Mouse (Mus musculus) urinary bladder, postnatal 4 days (tissue): ENCODE data around the gene Ptx4.
"Not testable (repeated sequence)": the region's sequence is repeated elsewhere in the genome, so short reads cannot be mapped to it uniquely, and the experiment has no call there.

ENCODE experiments used
- DNase-seq, 2 experiments: peaks; one replicate each; pipeline ENCODE4 v3.0.0; 2021 to 2022; ENCODE audit warnings: low spot score in 2 of 2

Ptx4 gene

GRCm38 (mm10) chr17:25115664-25116432, 4.7 kb upstream of the Ptx4 start, which contains the start of gene Telo2:
Gene Telo2 (minus strand): TSS chr17:25115967.
- peak; percentile 89 to 94 for DNase-seq

- DNase-seq, result no peak
These were observed 3.3 kb upstream of the Ptx4 start for GRCm38 (mm10) chr17:25117263-25117662.

GRCm38 (mm10) chr17:25123979-25124378, 3.4 kb downstream of the Ptx4 start:
- DNase-seq, result no peak

DNA sequence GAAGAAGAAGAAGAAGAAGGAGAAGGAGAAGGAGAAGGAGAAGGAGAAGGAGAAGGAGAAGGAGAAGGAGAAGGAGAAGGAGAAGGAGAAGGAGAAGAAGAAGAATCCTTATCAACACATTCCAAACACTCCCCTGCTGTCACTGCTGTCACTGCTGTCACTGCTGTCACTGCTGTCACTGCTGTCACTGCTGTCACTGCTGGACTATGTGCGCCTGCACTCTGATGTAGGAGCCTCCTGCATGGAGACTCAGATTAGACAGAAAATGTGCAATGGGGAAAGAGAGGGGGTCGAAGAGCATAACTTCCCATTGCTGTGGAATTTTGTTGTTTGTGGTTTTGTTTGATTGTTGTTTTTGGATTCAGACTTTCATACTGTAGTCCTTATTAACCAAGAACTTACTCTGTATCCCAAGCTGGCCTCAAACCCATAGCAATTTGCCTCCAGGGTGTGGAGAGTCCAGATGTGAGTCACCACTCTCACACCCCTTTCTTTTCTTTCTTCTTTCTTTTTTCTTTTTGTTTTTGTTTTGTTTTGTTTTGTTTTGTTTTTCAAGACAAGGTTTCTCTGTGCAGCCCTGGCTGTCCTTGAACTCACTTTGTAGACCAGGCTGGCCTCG, 5.0 kb downstream of the Ptx4 start:
- not testable (repeated sequence) for DNase-seq

GRCm38 (mm10) chr17:25127079-25127478, 6.5 kb downstream of the Ptx4 start:
- no peak for DNase-seq

GRCm38 (mm10) chr17:25127681-25128080, 7.1 kb downstream of the Ptx4 start:
- DNase-seq, result no peak

DNA sequence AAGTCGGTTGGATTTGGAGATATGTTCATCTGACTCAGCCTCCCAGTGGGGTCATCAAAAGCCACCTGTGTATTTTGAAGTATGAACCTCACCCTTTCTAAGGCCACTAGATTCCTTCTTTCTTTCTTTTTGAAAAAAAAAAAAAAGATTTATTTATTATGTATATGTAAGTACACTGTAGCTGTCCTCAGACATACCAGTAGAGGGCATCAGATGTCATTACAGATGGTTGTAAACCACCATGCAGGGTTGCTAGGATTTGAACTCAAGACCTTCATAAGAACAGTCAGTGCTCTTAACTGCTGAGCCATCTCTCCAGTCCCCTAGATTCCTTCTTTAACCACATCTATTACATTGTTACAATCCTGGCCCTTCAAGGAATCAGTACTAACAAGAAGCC, 9.5 kb downstream of the Ptx4 start:
- no peak for DNase-seq

- peak; percentile 87 to 95 for DNase-seq
These were observed 12.7 kb downstream of the Ptx4 start, which contains the start of gene Clcn7 for GRCm38 (mm10) chr17:25133275-25133698. Gene Clcn7 (plus strand): TSS chr17:25133391.

GRCm38 (mm10) chr17:25135622-25136021, 15.1 kb downstream of the Ptx4 start:
- no peak for DNase-seq

DNA sequence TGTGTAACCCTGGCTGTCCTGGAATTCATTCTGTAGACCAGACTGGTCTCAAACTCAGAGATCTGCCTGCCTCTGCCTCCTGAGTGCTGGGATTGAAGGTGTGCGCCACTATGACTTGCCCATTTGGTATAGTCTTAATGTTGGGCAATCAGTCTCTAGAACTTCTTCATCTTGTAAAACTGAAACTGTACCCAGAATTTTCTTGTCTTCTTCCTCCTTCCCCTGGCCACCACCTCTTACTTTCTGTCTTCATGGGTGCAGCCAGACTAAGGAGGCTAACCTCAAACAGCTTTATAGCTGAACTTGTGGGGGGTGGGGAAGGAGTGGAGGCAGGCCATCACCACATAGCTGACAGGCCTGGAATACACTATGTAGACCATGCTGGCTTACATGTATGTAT, 18.2 kb downstream of the Ptx4 start:
- DNase-seq, result no peak

DNA sequence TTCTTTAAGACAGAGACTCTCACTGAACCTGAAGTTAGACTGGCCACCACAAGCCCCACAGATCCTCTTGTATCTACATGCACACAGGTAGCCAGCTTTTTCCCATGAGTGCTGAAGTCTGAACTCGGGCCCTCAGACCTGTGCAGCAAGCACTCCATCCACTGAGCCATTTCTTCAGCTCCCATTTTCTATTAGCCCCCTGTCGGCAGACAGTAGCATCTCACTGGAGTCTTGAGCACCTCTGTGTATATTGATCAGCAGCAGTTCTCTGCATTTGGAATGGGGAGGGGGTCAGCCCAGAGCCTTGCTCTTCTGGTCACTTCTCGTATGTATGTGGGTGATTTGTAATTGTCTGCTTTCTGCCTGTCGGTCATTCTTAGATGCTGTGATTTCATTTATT, 19.4 kb downstream of the Ptx4 start:
- no peak for DNase-seq

DNA sequence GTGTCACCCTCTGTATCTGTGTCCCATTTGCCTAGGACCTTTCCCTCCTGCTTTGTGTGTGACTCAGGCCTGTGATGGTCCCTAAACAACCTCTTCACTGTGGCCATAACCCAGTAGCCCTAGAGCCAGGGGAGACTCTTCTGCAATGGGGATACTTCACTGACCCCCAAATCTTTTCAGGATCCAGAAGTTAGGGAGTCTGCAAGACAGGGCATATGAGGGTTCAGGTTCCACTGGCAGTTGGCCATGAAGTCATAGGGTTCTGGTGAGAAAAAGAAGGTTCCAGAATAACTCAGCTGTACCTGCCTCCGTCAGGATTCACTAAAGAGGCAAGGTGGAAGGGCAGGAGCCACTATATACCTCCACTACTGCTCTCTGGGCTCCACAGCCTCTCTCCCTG, 41.6 kb downstream of the Ptx4 start, which contains the start of gene Ccdc154:
Ccdc154 (plus strand) TSS at position 301 of the 400 bp plus-strand sequence.
- DNase-seq, result no peak

DNA sequence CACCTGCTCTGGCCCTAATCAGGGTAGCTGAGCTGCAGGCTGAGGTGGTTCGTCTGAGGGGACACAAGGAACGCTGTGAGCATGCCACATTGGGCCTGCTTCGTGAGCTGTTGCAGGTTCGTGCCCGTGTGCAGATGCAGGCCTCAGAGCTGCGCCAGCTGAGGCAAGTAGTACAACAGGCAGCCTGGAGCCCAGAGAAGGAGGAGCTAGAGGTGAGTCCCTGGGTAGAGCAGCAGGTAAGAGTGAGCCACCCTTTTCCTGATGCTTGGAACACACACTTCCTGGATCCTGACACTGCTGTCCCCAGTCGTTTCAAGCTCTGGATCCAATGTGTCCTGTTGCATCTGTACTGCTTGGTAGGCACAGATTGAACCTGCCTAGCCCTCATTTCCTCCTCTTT, 42.8 kb downstream of the Ptx4 start:
- no peak for DNase-seq

- DNase-seq, result no peak
These were observed 44.2 kb downstream of the Ptx4 start for GRCm38 (mm10) chr17:25164770-25165169.

- no peak for DNase-seq
These were observed 45.6 kb downstream of the Ptx4 start for GRCm38 (mm10) chr17:25165970-25166671.

DNA sequence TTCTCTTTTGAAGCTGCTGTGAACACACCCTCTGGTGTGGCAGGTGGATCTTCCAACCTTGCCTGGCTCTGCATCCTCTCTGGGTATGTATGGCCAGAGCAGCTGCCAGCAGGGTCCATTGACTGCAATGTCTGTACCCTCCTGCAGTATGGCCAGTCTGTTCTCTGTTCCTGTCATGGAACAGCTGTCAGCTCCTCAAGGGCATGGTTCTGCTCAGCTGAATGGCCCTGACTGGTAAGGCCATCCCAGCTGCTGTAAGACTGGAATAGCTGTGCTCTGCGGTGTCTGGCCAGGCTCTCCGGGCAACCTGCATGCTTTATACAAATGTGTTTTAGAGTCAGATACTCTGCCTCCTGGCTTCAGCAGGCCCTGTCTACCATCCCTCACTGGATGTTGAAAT, 49.1 kb downstream of the Ptx4 start:
- DNase-seq, result no peak

DNA sequence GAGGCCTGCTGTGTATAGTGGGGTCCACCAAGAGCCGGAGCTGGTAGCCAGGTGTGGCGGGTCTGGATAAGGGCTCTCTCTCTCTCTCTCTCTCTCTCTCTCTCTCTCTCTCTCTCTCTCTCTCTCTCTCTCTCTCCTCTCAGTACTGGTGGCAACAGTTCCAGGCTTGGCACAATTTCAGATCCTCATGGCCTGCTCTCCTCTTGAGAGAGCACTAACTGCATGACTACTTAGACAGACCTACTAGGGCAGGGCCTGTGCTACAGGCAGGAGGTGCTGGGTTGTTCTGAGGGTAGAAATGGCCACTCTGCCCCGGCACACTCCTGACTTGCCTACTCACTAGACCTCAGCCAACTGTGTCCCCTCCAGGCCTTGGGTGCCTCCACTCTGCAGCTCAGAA, 52.0 kb downstream of the Ptx4 start:
- no peak for DNase-seq
